Mouse (Mus musculus): ENCODE measurements around the gene Abcc10. TPM values are rescaled to one million over a fixed set of nuclear protein-coding genes. Genes with fewer than 3 reads are reported as not detected.

Abcc10 gene
- total RNA-seq, 2 experiments from 2014 or later: 9.3 to 9.6 TPM

DNA sequence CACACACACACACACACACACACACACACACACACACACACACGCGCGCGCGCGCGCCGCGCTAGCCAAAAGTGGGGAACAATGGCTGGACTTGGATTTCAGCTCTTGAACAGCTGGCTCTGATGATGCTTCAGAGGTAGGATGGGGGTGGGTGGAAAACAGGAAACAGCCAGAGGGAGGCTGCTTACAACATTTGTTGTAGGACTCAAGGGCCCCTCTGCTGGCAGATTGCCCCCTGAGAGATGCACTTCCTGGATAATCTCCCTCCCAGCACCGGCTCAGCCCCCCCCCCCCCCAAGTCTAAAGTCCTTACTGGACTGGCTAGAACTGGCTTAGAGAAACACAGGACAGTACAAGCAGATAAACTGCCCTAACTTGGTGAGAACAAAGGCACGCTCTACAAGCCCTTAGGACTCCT, 40.5 kb downstream of the Abcc10 start:
- DNase-seq (ENCODE audit: low spot score in 2 of 2): no peak

DNA sequence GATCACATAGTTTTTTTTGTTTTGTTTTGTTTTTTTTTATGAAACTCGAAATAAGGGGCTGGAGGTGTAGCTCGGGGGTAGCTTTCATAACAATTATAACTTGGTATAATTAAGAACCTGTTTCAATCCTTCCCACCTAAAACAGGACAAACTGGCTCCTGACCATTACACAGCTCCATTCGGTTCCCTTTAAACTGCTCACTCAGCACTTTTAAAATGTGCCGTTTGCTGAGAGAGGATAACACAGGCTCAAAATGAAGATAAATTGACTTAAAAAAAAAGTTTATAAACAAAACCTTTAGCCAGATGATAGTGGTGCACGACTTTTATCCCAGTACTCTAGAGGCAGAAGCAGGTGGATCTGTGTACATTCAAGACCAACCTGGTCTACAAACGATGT, 42.7 kb downstream of the Abcc10 start:
- no peak for DNase-seq (ENCODE audit: low spot score in 2 of 2)

DNA sequence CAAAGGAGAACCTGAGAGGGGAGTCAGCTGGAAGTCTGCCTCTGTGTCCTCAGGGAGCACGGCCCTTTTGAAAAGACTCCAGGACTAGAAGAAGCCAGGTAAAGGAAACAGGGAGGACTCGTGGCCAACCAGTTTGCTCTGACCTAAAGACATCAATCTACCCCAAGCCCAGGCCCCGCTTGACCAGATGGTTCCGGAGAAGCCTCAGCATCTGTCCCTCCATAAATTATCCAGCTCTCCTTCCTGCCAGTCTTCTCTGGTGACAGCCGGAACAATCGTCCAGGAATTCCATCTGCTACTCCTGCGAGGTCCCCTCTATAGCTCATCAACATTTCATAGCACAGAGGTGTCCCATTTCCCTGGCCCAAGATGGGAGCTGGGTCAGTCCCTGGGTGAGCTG, 43.5 kb downstream of the Abcc10 start:
- no peak for DNase-seq (ENCODE audit: low spot score in 2 of 2)

DNA sequence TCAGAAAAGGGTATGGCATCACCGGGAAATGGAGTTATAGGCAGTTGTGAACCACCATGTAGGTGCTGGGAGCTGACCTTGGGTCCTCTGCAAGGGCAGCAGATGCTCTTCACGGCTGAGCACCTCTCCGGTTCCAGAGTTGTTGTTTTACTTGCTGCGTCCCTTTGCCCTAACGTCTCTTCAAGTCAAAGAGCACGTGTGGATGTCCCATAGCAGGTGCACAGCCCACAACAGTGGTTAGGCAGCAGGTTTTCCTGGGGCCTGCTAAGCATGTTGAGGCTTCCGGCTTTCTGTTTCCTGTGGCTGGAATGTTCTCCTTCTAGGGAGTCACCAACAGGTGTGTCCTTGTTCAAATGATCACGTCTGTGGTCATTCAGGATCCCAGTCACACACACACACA, 44.2 kb downstream of the Abcc10 start:
- DNase-seq (ENCODE audit: low spot score in 2 of 2): no peak

- DNase-seq (ENCODE audit: low spot score in 2 of 2): no peak
Measured at GRCm38 (mm10) chr17:46283140-46283539, 45.0 kb downstream of the Abcc10 start.

GRCm38 (mm10) chr17:46282483-46283123, 45.5 kb downstream of the Abcc10 start, which contains the start of gene Tjap1:
Tjap1 (minus strand) TSS chr17:46283026.
- DNase-seq (ENCODE audit: low spot score in 2 of 2): peak; percentile 78 to 82

GRCm38 (mm10) chr17:46278011-46278765, 50.0 kb downstream of the Abcc10 start:
- DNase-seq (ENCODE audit: low spot score in 2 of 2): no peak

- no peak for DNase-seq (ENCODE audit: low spot score in 2 of 2)
Measured at GRCm38 (mm10) chr17:46277586-46277985, 50.6 kb downstream of the Abcc10 start.

- no peak for DNase-seq (ENCODE audit: low spot score in 2 of 2)
Measured at GRCm38 (mm10) chr17:46275506-46275905, 52.6 kb downstream of the Abcc10 start.

DNA sequence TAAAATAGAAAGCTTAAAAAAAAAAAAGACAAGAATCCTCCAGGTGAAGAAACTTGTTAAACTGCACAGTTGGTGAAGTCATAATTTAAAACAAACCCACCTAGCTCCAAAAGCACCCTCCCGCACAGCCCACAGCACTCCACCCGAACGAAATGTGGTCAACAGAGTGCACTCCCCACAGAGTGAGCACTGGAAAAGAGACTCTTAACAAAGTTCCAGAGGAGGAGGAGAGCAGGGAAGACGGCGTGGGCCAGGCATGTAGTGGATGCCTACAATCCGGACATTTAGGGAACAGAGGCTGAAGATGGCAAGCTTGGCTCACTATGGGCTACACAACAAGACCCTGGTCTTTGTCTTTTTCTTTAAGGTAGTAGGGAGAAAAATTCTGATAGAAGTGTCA, 53.1 kb downstream of the Abcc10 start:
- no peak for DNase-seq (ENCODE audit: low spot score in 2 of 2)

DNA sequence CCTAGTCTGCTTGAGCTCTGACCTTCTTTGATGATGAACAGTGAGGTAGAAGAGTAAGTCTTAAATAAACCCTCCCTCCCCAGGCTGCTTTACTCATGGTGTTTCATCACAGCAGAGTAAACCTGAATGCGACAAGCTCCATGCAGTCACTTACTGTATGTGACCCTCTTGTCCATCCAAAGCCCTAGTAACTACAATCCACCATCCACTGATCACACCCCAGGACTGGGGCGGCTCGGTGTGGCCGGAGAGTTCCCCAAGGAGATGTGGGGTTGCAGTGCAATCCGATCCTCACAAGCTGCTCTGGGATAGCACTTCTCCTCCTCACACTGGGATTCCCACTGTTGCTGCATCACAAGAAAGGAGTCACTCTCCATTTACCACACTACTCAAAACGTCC, 53.7 kb downstream of the Abcc10 start:
- no peak for DNase-seq (ENCODE audit: low spot score in 2 of 2)

DNA sequence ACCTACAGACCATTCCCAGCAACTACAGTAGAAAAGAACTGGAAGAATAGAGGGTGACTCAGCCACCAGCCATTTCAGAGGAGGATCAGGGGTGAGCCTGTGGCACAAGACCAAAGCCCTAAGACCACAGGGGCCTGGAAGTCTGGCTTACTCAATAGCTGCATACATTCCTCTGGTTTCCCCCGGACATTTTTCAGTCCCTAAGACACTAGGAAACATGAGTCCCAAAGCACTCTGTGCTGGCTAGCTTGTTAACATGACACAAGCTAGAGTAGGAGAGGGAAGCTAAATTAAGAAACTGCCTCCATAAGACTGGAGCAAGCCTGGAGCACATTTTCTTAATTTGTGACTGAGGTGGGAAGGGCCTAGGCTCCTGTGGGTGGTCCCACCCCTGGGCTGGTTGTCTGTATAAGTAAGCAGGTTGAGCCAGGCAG, 54.3 kb downstream of the Abcc10 start:
- no peak for DNase-seq (ENCODE audit: low spot score in 2 of 2)

DNA sequence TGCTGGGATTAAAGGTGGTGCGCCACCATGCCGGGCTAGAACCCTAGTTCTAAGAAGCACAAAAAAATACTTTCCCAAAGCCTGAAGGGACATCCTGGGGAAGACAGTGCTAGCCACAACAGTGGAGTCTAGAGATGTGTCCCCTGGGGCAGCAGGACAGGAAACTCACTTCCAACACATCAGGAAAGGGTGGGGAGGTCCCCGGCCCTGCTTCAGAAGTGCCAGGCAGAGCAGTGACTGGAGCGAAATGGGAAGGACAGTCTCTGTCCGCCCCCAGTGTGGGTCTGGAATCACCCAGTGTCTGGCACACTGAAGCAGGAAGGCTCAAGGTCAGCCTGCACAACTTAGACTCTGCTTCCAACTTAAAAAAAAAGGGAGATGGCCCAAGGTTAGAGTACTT, 55.5 kb downstream of the Abcc10 start:
- DNase-seq (ENCODE audit: low spot score in 2 of 2): no peak

- DNase-seq (ENCODE audit: low spot score in 2 of 2): no peak
Measured at GRCm38 (mm10) chr17:46272058-46272457, 56.1 kb downstream of the Abcc10 start.

GRCm38 (mm10) chr17:46269771-46270534, 58.2 kb downstream of the Abcc10 start:
- DNase-seq (ENCODE audit: low spot score in 2 of 2): peak in 1 of 2 experiments; percentile 50

- DNase-seq (ENCODE audit: low spot score in 2 of 2): no peak
Measured at GRCm38 (mm10) chr17:46268026-46268720, 60.0 kb downstream of the Abcc10 start.

DNA sequence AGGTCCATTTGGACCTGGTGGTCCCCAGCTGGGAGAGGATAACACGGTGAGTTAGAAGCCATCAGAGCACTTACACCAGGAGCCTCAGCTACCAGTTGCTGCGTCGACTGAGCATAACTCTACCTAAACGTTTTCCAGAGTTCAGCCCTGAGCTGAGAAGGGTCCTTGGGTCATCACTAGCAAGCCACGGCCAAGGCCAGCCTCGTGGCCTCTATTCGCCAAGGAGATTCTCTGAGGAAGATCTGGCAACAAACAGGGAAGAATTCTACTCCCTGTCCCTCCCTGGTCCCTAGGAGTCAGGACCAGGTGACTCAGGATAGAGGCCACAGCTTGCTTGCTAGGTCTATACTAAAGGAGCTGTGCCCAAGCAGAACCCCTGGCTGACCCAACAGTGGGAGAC, 60.6 kb downstream of the Abcc10 start:
- DNase-seq (ENCODE audit: low spot score in 2 of 2): no peak

DNA sequence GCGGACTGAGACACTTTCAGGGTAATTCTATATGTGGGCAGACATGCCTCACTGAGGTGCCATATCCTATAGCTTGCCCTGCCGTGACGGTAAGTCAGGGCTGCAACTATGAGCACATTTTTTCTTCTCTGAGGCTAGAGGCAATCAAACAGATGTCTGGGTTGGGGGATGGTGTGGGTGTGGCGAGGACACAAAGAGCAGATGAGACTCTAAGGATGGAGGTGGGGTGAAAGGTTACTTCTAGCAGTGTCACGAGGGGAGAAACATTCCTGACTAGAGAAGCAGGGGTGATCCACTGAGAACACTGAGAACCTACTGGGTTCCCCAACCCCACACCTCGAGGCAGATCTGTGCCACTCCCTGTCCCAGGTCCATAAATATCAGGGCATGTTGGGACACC, 61.2 kb downstream of the Abcc10 start:
- no peak for DNase-seq (ENCODE audit: low spot score in 2 of 2)

DNA sequence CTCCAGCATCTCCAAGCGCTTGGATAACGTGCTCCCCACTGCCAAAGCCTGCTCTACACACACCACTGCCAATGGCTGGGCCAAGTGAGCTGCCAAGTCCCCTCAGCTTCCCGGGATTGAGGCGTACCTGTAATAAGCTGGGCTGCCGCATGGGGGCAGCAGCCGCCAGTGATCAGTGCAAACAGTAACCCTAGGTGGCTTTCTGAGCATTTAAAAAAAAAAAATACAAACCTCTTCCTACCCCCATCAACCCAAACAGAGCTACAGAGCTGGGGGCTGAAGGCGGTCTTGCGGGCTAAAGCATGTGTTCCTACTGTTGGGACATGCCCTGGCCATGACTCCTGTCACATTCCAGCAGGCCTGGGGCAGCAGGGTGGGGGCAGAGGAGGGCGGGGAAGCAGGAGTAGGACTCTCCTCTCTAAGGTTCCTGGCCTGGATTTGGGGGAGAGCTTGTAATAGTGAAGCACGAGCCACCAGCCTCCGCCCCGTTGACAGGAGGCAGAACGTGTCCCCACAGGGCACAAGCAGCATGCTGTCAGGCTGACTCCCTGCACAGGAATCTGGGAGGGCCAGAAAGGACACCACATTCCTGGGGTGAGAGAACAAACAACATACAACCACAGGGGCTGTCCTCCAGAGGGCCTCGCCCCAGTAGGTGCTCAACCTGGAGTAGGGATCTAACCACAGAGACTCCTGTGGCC, 62.1 kb downstream of the Abcc10 start:
- peak; percentile 92 to 95 for DNase-seq (ENCODE audit: low spot score in 2 of 2)

- DNase-seq (ENCODE audit: low spot score in 2 of 2): no peak
Measured at GRCm38 (mm10) chr17:46265502-46265901, 62.6 kb downstream of the Abcc10 start.

DNA sequence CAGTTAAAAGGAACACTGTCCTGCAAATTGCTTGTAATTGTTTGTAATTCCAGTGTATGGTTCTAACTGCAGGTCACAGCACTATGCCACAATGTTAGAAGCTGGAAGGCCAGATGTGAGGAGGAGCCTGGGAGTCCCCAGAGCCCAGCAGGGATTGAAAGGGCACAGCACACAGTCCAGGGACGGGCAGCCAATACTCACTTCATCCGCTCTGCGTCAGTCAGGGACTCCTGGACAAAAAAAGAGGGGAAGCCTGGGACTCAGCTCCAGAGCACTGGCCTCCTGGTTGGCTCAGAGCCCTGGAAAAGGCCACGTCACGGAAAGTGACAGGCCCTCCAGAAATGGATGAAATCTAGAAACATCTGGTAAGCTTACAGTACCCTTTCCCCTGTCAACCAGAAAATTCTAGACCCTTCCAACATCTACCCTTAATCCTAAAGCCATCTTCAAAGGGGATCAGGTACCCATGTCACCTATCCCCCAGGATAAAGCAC, 65.9 kb downstream of the Abcc10 start:
- DNase-seq (ENCODE audit: low spot score in 2 of 2): no peak

Measured in layer of hippocampus, postnatal 10 days (tissue).